Mouse (Mus musculus): ENCODE data around the gene Slc24a3. TPM values are rescaled to one million over a fixed set of nuclear protein-coding genes. Genes with fewer than 3 reads are reported as not detected.

Gene Slc24a3
- total RNA-seq (2021), result 10 to 100 TPM; 93.2 to 98.8 TPM
- long read RNA-seq, experiment 1, partial matches to known transcripts, result 28 of 30 reads
- long read RNA-seq, experiment 1, other reads (novel, unspliced or antisense), result 2 of 30 reads
- long read RNA-seq, experiment 2, partial matches to known transcripts, result 34 of 35 reads
- long read RNA-seq, experiment 2, other reads (novel, unspliced or antisense), result 1 of 35 reads

- peak; percentile 66 to 82 for DNase-seq (ENCODE audit: low spot score in 2 of 2)
These were observed at the start of gene Slc24a3 for GRCm38 (mm10) chr2:145167664-145168360. Slc24a3 (plus strand) TSS chr2:145167754.

GRCm38 (mm10) chr2:145117762-145118161 lies 49.8 kb upstream of the Slc24a3 start:
- peak in 1 of 2 experiments; percentile 8 for DNase-seq (ENCODE audit: low spot score in 2 of 2)

DNA sequence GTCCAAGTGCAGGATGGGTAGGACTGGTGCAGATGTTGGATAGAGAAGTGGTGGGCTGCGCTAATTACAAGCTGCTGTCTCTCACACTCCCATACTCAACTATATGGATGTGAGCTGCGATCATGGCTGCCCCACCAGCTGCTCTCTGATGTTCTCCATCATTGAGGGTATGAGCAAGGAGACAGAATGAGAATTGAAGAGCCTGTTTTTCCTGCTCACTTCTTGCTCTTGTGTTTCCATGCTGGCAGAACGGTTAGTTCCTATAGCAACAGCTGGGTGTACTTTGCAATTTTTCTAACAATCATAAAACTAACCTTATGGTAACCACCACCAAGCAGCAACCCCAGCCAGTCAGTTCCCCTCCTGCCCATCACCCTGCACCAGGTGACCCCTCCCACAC lies 39.8 kb upstream of the Slc24a3 start:
- no peak for DNase-seq (ENCODE audit: low spot score in 2 of 2)

DNA sequence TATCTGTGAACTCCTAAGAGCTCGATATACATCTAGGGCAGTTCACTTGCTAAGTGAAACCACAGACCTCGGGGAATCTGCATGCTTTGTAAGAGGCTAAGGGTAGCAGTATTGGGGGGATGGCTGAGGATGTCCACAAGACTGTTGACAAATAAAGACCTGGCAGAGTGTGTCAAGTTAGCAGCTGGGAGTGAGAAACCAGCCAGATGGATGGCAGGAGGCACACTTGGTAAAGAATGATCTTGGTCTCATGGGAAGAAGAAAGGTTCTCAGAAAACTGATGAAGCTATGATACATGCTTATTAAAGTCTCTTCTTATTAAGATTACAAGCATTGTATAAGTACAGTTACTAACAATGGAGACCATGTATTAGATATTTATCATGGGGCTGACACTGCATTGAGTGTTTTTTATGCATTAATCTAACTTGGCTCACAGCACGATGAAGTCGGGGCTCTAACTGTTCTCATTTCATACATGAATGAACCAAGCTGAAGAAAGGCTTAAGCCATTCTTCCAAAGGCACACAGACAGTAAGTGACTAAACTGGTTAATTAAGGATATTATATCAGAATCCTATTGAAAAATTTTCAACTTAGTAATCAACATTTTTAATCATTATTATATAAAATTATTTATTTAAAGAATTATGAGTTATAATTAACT lies 30.8 kb upstream of the Slc24a3 start:
- no peak for DNase-seq (ENCODE audit: low spot score in 2 of 2)

- DNase-seq (ENCODE audit: low spot score in 2 of 2), result no peak
These were observed 17.1 kb upstream of the Slc24a3 start for GRCm38 (mm10) chr2:145150407-145150806.

- DNase-seq (ENCODE audit: low spot score in 2 of 2), result no peak
These were observed 16.7 kb upstream of the Slc24a3 start for GRCm38 (mm10) chr2:145150821-145151220.

- no peak for DNase-seq (ENCODE audit: low spot score in 2 of 2)
These were observed 15.3 kb upstream of the Slc24a3 start for GRCm38 (mm10) chr2:145152281-145152680.

DNA sequence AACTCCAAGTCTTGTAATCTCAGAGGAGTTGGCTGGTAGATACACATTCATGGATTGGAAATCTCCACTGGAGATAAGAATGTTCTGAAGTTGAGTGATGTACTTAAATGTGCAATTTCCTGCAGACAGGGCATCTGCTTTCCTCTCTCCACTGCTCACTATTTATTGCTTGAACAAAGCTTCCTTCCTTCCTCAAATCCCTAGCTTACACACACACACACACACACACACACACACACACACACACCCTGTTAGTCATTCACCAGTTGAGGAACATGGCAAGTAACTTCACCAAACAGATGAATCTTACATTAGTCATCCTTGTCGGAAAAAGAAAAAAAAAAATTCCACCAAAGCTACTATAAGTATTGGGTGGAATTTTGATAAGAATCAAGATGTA lies 8.6 kb upstream of the Slc24a3 start:
- DNase-seq (ENCODE audit: low spot score in 2 of 2), result peak in 1 of 2 experiments; percentile 24

DNA sequence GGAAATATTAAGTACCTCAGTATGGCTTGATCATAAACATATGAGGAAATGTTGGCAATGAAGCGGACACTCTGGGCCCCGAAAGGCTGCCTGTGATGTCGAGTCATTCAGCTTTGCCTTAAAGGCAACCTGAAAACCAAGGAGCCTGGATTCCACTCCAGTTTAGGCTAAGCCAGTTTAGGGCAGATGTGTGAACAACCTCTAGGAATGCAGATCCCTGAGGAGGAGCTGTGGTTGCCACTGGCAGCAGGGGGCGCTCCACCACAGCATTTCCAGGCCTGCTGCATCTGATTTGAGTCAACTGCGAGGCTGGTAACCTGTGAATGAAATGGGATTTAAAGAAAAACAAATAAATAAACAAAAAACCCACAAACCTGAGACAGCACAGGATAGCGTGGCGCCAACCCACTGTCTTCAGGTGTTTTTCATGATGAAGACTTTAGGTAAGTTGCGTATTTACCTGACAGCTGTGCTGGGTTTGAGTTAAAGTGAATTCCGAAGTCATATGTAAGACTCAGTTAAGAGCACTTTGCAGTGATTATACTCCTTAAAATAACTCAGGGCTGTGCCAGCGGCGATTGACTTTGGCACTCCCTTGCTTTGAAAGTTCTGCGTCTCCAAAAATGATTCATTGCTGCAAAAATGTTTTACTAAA lies 6.4 kb upstream of the Slc24a3 start:
- peak; percentile 86 to 92 for DNase-seq (ENCODE audit: low spot score in 2 of 2)

DNA sequence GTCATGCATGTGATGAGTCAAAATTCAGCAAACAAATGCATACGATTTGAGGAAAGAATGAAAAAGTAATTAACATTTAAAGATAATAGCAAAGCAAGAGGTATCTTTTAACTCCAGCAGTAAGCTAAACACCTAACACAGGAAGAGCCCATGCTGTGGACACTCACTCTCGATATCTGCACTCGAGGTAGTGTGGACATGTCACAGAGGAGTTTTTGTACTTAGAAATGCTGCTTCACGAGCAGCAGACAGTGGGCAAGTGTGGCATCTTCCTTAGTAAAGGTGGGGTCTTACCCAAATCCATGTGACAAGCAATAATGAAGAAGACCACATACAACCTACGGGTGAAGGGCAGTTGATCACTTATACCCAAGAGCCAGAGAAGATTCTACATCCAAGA lies 3.5 kb upstream of the Slc24a3 start:
- no peak for DNase-seq (ENCODE audit: low spot score in 2 of 2)

- DNase-seq (ENCODE audit: low spot score in 2 of 2), result no peak
These were observed 3.0 kb upstream of the Slc24a3 start for GRCm38 (mm10) chr2:145164562-145164961.

- DNase-seq (ENCODE audit: low spot score in 2 of 2), result no peak
These were observed 2.5 kb upstream of the Slc24a3 start for GRCm38 (mm10) chr2:145165076-145165475.

GRCm38 (mm10) chr2:145165854-145166253 lies 1.7 kb upstream of the Slc24a3 start:
- no peak for DNase-seq (ENCODE audit: low spot score in 2 of 2)

DNA sequence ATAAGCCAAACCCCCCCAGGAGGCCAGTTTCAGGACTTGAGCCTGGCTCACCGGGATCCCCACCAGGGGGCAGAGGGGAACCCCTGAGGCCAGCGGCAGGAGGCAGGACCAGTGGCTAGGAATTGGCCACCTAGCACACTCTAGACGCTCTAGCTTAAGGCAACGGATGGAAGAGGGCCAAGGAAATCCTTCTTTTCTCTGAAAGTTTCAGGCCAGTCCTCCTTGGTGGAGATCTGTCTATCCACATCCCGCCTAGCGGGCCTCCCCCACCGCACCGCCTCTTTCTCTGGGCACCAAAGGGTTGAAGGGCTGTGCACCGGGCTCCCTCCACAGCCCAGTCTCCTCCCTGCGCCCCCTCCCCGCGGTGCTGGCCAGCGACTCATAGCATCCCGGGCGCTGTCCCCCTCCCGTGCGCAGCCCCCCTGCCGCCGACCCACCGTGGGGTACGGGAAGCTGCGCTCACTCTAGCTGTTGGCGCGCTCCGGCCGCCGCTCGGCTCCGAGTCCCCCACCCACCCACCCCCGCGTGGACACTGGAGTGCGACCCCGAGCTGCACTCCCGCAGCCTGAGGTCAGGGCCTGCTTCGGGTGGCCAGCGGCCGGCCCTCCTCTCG lies 397 bp upstream of the Slc24a3 start:
- peak; percentile 56 to 59 for DNase-seq (ENCODE audit: low spot score in 2 of 2)

DNA sequence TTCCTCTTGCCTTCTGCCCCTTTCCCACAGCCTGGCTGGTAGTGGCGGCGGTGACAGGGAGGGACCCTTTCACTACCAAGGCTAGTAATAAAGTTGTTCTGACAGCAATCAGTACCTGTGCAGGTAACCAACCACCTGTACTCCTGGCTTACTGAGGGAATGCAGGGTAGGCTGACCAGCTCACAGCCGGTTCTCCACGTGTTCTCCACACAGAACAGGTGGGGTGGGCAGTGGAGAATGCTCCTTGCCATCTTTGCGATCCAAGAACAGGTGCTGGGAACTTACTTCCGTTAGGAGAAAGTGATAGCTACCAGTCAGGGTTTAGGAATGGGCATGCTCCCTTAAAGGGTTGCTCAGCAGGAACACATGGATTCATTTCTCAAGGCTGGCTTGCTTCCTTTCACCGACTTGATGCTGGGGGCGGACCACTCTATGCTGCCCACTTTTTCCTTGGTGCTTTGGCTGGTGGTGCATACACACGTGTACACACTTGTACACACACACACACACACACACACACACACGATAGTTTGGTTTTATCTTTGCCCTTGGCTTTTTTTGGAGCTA lies 934 bp downstream of the Slc24a3 start:
- DNase-seq (ENCODE audit: low spot score in 2 of 2), result peak in 1 of 2 experiments; percentile 5

- peak; percentile 19 to 34 for DNase-seq (ENCODE audit: low spot score in 2 of 2)
These were observed 5.6 kb downstream of the Slc24a3 start for GRCm38 (mm10) chr2:145172978-145173655.

GRCm38 (mm10) chr2:145175036-145175435 lies 7.5 kb downstream of the Slc24a3 start:
- DNase-seq (ENCODE audit: low spot score in 2 of 2), result no peak

DNA sequence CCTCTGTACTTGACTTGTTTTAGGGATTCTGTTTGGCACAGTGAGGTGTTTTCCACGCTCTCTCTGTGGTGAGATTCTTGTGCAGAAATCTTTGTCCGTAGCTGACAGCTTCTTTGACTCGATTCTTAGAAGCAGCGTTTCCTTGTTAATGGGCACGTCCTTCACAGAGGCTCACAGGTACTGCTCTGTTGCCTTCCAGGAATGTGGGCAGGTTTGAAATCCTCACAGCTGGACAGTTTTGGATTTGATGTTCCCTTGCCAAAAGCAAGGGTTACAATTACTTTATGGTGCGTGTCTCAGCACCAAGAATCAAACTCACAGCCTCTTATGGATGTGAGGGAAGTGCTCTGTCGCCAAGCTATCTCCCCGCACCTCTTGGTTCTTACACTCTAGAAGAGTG lies 14.9 kb downstream of the Slc24a3 start:
- no peak for DNase-seq (ENCODE audit: low spot score in 2 of 2)

DNA sequence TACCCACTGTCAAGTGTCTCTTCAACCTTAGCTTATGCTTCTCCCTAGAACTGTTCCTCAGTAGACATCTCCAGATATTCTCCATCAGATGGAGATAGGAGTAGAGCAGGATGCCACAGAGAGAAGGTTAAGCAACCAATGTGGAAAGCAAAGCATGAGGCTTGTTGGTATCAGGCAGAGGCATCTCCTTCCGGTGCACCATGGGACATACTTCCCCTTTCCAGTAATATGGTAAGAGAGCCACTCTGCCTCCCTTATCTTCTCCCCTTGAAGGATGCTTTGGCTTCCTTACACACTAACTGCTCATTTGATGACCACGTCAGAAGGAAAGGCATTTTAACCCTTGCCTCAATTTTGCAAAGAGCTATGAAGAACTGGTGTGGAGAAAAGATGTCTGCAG lies 21.3 kb downstream of the Slc24a3 start:
- no peak for DNase-seq (ENCODE audit: low spot score in 2 of 2)

DNA sequence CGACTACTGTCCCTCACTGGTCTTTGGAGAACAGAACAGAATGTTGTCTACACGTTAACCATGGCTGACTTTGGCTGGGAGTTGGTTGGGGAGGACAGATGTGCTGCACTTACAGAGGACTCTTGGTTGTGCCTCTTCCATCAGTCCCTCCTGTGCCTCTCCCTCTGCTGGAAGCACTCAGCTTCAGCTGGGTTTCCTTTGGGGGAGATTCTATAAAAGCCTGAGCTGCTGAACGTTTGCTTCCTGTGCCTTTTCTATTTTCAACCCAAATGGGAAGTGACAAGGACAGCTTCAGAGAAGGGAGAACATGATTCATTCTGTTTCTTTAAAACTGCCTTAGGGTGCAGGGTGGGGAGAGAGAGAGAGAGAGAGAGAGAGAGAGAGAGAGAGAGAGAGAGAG lies 28.5 kb downstream of the Slc24a3 start:
- DNase-seq (ENCODE audit: low spot score in 2 of 2), result peak; percentile 14 to 16
